Mouse (Mus musculus) liver, embryonic 15.5 days (tissue): ENCODE results near the gene Zfp961. TPM values are rescaled to one million over a fixed set of nuclear protein-coding genes. Genes with fewer than 3 reads are reported as not detected.
"Not testable (repeated sequence)": the region's sequence is repeated elsewhere in the genome, so short reads cannot be mapped to it uniquely, and the experiment has no call there.

Experiments
- ATAC-seq: fragments of 200-750 bp; cut with Nextera tagmentation; 2 replicates; pipeline ENCODE4 v1.8.0; 2017; ENCODE audit warnings: moderate number of reproducible peaks, mild to moderate bottlenecking, moderate library complexity; ENCODE audit not compliant: insufficient read depth
- H3K27ac ChIP-seq: fragments of 300-500 bp; sonication (generic); replicated peaks from 2 replicates; pipeline ENCODE4 v1.5.1; 2015; ENCODE audit warnings: mild to moderate bottlenecking, inconsistent platforms
- H3K27me3 ChIP-seq: fragments of 300-500 bp; sonication (generic); 2 replicates; pipeline ENCODE4 v1.6.1; 2015; ENCODE audit warnings: mild to moderate bottlenecking, inconsistent platforms
- H3K36me3 ChIP-seq: fragments of 300-500 bp; sonication (generic); replicated peaks from 2 replicates; pipeline ENCODE4 v1.6.1; 2015; ENCODE audit warnings: moderate library complexity, mild to moderate bottlenecking, inconsistent platforms
- H3K4me1 ChIP-seq: fragments of 300-500 bp; sonication (generic); replicated peaks from 2 replicates; pipeline ENCODE4 v1.6.1; 2015; ENCODE audit warnings: inconsistent platforms
- H3K4me2 ChIP-seq: fragments of 300-500 bp; sonication (generic); 2 replicates; pipeline ENCODE4 v1.6.1; 2015; ENCODE audit warnings: moderate library complexity, mild to moderate bottlenecking, inconsistent platforms
- H3K4me3 ChIP-seq: fragments of 300-500 bp; sonication (generic); replicated peaks from 2 replicates; pipeline ENCODE4 v1.5.1; 2015; ENCODE audit warnings: mild to moderate bottlenecking, inconsistent platforms
- H3K9ac ChIP-seq: fragments of 300-500 bp; sonication (generic); 2 replicates; pipeline ENCODE4 v1.6.1; 2015; ENCODE audit warnings: moderate library complexity, mild to moderate bottlenecking, inconsistent platforms
- H3K9me3 ChIP-seq: fragments of 300-500 bp; sonication (generic); replicated peaks from 2 replicates; pipeline ENCODE4 v1.6.1; 2016; ENCODE audit warnings: inconsistent platforms
- WGBS: fragments of 180-500 bp; shearing (Covaris S2); methylation state at CpG from one replicate; pipeline ENCODE4 v1.1.7; 2015; ENCODE audit warnings: mixed read lengths; ENCODE audit not compliant: insufficient replicate concordance; 5-methylcytosine and 5-hydroxymethylcytosine counted together
- polyA plus RNA-seq: library from polyadenylated mRNA; unstranded; fragments of >200 nt; fragmentation: Nextera tagmentation; extraction: Ambion mirVana; gene quantifications from 2 replicates; pipeline ENCODE4 v1.2.1, GENCODE M21; 2015

The Zfp961 gene
- polyA plus RNA-seq, result 6.5 and 7.7 TPM in 2 replicates

DNA sequence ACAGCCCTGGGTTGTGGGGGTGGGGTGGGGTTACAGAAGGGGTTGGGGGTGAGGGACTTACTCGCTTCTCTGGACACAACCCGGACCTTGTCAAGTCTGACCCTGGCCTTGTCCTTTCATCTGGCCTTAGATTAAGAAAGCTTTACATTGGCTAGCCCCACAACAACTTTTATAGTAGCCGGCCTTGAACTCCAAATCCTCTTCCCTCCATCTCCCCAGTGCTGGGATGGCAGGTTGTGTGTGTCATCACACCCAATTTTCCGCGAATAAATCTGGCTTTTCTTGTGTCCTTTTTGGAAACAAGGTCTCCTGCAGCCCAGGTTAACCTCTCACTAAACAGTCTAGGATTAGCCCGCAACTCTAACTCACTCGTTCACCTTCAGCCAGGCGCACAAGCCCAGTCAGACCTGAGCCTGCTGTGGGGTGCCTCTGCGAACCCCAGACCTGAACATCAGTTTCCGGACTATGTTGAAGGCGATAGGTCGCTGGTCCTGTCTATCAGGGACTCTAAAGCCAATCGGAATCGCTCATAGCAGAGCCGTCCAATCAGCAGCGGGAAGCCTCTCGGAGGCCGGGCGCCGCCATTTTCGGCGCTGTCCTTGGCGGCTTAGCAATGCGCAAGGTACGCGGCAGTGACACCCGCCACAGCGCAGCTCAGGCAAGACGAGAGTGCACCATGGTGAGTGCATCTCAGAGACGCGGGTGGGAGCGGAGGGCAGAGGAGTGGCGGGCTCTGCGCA, at the start of gene Zfp961:
Gene Zfp961, plus strand, starts transcription at position 557 of the 740 bp plus-strand sequence.
- peak; percentile 100 for ATAC-seq
- peaks cover 26% of the 10 kb centered on the region for H3K4me1 ChIP-seq
- peaks cover 7% of the 10 kb centered on the region; the same call in 1 of the 2 replicates for H3K36me3 ChIP-seq
- peak within 1 kb of the TSS; percentile 86 for H3K4me3 ChIP-seq
- H3K9me3 ChIP-seq, result no peaks in the 10 kb centered on the region
- peaks cover 8% of the 10 kb centered on the region; the same call in 1 of the 2 replicates for H3K27me3 ChIP-seq
- H3K4me2 ChIP-seq, result peak within 1 kb of the TSS; percentile 74
- 3% methylated on average over 34 of the region's 34 CpGs for WGBS
- H3K27ac ChIP-seq, result peak within 1 kb of the TSS; percentile 79
- H3K9ac ChIP-seq, result peak within 1 kb of the TSS; percentile 80

- not testable (repeated sequence) for ATAC-seq, H3K27me3 ChIP-seq, H3K9me3 ChIP-seq, H3K4me2 ChIP-seq, H3K4me3 ChIP-seq, H3K36me3 ChIP-seq, H3K27ac ChIP-seq, H3K4me1 ChIP-seq, H3K9ac ChIP-seq
- WGBS, result 42% methylated on average over 1 of the region's 1 CpGs
Observed at GRCm38 (mm10) chr8:71903084-71903483, 47.8 kb upstream of the Zfp961 start.

GRCm38 (mm10) chr8:71906809-71907208, 44.0 kb upstream of the Zfp961 start:
- H3K9ac ChIP-seq, result no peak overlapping the region
- no peak for ATAC-seq
- H3K4me2 ChIP-seq, result no peak overlapping the region
- no peaks in the 10 kb centered on the region for H3K9me3 ChIP-seq
- 57% methylated on average over 1 of the region's 1 CpGs for WGBS
- H3K36me3 ChIP-seq, result no peaks in the 10 kb centered on the region
- H3K27me3 ChIP-seq, result no peaks in the 10 kb centered on the region
- H3K27ac ChIP-seq, result no peak overlapping the region
- H3K4me3 ChIP-seq, result no peak overlapping the region
- peaks cover 11% of the 10 kb centered on the region; the same call in 1 of the 2 replicates for H3K4me1 ChIP-seq

GRCm38 (mm10) chr8:71907798-71908257, 43.0 kb upstream of the Zfp961 start:
- Histone ChIP-seq H3K4me3 (peak overlapping the region; percentile 79), H3K9me3 (no peaks in the 10 kb centered on the region), H3K27me3 (no peaks in the 10 kb centered on the region), H3K27ac (no peak overlapping the region), H3K4me2 (peak overlapping the region; percentile 75), H3K4me1 (peaks cover 11% of the 10 kb centered on the region; the same call in 1 of the 2 replicates), H3K9ac (no peak overlapping the region), H3K36me3 (no peaks in the 10 kb centered on the region)
- 78% methylated on average over 5 of the region's 5 CpGs for WGBS
- ATAC-seq, result no peak

GRCm38 (mm10) chr8:71908309-71909261, 42.3 kb upstream of the Zfp961 start, which contains the start of the genes Zfp882 and Zfp617:
Gene Zfp882, plus strand, starts transcription at chr8:71908608.
Gene Zfp617, plus strand, starts transcription at chr8:71908635.
- Histone ChIP-seq H3K36me3 (no peaks in the 10 kb centered on the region), H3K9me3 (no peaks in the 10 kb centered on the region), H3K4me1 (peaks cover 11% of the 10 kb centered on the region; the same call in 1 of the 2 replicates), H3K9ac (peak within 1 kb of the TSS; percentile 83), H3K27me3 (no peaks in the 10 kb centered on the region), H3K27ac (peak within 1 kb of the TSS; percentile 79), H3K4me3 (peak within 1 kb of the TSS; percentile 79), H3K4me2 (peak within 1 kb of the TSS; percentile 75)
- 6% methylated on average over 47 of the region's 47 CpGs for WGBS
- peak; percentile 94 for ATAC-seq

- no peak overlapping the region for H3K4me3 ChIP-seq
- ATAC-seq, result no peak
- peaks cover 6% of the 10 kb centered on the region; the same call in 1 of the 2 replicates for H3K36me3 ChIP-seq
- peaks cover 11% of the 10 kb centered on the region; the same call in 1 of the 2 replicates for H3K4me1 ChIP-seq
- 66% methylated on average over 2 of the region's 2 CpGs for WGBS
- no peak overlapping the region for H3K9ac ChIP-seq
- no peak overlapping the region for H3K4me2 ChIP-seq
- no peaks in the 10 kb centered on the region for H3K27me3 ChIP-seq
- no peak overlapping the region for H3K27ac ChIP-seq
- H3K9me3 ChIP-seq, result no peaks in the 10 kb centered on the region
Observed at GRCm38 (mm10) chr8:71912286-71912685, 38.6 kb upstream of the Zfp961 start.

- H3K4me3 ChIP-seq, result peak overlapping the region; percentile 90
- peak overlapping the region; percentile 81 for H3K4me2 ChIP-seq
- H3K9ac ChIP-seq, result peak overlapping the region; percentile 89
- peaks cover 20% of the 10 kb centered on the region for H3K4me1 ChIP-seq
- peak; percentile 100 for ATAC-seq
- under 1% methylated on average over 57 of the region's 57 CpGs for WGBS
- peak overlapping the region; percentile 95 for H3K27ac ChIP-seq
- H3K9me3 ChIP-seq, result no peaks in the 10 kb centered on the region
- 0 out of 2 replicates have a peak, but pooled peaks cover 3% of the 10 kb centered on the region for H3K27me3 ChIP-seq
- H3K36me3 ChIP-seq, result 0 out of 2 replicates have a peak, but pooled peaks cover 3% of the 10 kb centered on the region
Observed at GRCm38 (mm10) chr8:71922567-71923401, 28.1 kb upstream of the Zfp961 start.

GRCm38 (mm10) chr8:71925791-71926190, 25.0 kb upstream of the Zfp961 start:
- Histone ChIP-seq H3K9me3 (no peaks in the 10 kb centered on the region), H3K4me3 (no peak overlapping the region), H3K27me3 (0 out of 2 replicates have a peak, but pooled peaks cover 3% of the 10 kb centered on the region), H3K4me1 (peaks cover 22% of the 10 kb centered on the region), H3K9ac (no peak overlapping the region), H3K4me2 (no peak overlapping the region), H3K27ac (no peak overlapping the region), H3K36me3 (peaks cover 28% of the 10 kb centered on the region)
- WGBS, result 84% methylated on average over 5 of the region's 5 CpGs
- ATAC-seq, result no peak

DNA sequence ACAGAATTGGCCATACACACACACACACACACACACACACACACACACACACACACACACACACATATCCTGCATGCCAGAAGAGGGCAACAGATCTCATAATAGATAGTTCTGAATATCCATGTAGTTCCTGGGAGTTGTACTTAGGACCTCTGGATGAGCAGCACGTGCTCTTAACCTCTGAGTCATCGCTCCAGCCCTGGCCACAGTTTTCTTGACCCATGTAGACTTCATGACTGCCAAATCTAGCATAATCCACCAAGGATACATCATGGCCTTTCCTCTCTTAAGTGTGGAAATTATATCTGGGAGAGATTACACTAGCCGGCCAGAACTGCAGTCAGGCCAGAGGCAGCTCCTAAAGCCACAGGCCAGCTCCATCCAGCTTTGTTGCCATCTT, 24.3 kb upstream of the Zfp961 start:
- H3K36me3 ChIP-seq, result peaks cover 36% of the 10 kb centered on the region
- WGBS, result 91% methylated on average over 3 of the region's 3 CpGs

GRCm38 (mm10) chr8:71927779-71928178, 23.1 kb upstream of the Zfp961 start:
- no peaks in the 10 kb centered on the region for H3K9me3 ChIP-seq
- no peak overlapping the region; the same call in 1 of the 2 replicates for H3K27ac ChIP-seq

More for the DNA sequence above, 24.3 kb upstream of the Zfp961 start:
- no peak for ATAC-seq
- H3K4me2 ChIP-seq, result no peak overlapping the region
- peaks cover 22% of the 10 kb centered on the region for H3K4me1 ChIP-seq
- H3K27ac ChIP-seq, result no peak overlapping the region
- no peak overlapping the region for H3K9ac ChIP-seq
- no peaks in the 10 kb centered on the region for H3K9me3 ChIP-seq
- H3K4me3 ChIP-seq, result no peak overlapping the region
- H3K27me3 ChIP-seq, result no peaks in the 10 kb centered on the region

More at GRCm38 (mm10) chr8:71927779-71928178, 23.1 kb upstream of the Zfp961 start:
- Histone ChIP-seq H3K4me2 (no peak overlapping the region), H3K4me1 (peaks cover 20% of the 10 kb centered on the region), H3K4me3 (no peak overlapping the region), H3K9ac (no peak overlapping the region), H3K27me3 (no peaks in the 10 kb centered on the region), H3K36me3 (peaks cover 40% of the 10 kb centered on the region)
- no peak for ATAC-seq
